Mouse (Mus musculus) adipocyte (in vitro differentiated cells): Measurements from ENCODE around the gene 4921507P07Rik.
"Not testable (repeated sequence)": the region's sequence is repeated elsewhere in the genome, so short reads cannot be mapped to it uniquely, and the experiment has no call there.

Experiments
- DNase-seq: peaks from one replicate; pipeline ENCODE4 v3.0.0-alpha.2; 2016; ENCODE audit warnings: low spot score

The 4921507P07Rik gene

DNA sequence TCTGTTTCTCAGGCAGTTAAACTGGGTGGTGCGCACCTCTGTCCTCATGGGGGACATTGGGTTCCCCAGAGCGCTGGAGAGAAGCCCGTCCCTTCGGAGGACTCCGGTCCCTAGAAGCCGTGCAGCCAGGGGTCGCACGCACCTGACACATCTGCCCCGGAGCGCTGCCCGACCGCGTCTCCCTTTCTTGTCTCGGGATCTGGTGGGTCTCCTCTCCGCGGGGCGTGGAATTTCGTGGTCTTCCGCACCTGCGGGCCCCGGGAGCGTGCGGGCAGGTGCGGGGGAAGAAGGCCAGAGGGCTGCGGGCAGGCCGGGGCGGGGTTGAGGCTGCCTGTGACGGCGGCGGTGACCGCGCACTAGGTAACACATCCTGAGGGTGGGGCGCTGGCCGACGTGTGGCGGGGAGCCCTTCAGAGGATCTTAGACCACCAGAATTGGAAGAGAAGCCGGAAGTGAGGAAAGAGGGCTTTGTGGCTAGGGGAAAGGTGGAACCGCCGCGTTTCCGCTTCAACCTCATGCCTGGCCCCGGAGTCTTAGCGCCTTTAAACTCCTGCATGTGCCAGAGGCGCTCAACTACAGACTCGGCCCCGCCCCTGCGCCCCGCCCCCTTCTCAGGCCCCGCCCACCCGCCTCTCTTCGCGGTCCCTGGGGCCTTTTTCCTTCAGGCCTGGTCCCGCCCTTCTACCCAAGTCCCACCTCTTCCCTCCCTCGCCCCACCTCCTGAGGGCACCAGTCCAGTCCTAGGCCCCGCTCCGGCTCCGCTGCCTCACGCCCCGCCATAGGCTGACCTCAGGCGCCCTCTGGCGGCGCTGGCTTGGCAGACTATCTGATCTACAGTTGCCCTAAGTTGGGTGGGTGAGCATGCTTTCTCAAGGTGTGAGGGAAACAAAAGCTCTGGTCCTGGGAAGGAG, at the start of gene 4921507P07Rik:
Gene 4921507P07Rik (minus strand): TSS at position 332 of the 911 bp plus-strand sequence.
- peak; percentile 74 for DNase-seq

- no peak for DNase-seq
These were observed 48.3 kb upstream of the 4921507P07Rik start for GRCm38 (mm10) chr6:50644701-50645100.

GRCm38 (mm10) chr6:50641898-50642297, 45.5 kb upstream of the 4921507P07Rik start:
- no peak for DNase-seq

DNA sequence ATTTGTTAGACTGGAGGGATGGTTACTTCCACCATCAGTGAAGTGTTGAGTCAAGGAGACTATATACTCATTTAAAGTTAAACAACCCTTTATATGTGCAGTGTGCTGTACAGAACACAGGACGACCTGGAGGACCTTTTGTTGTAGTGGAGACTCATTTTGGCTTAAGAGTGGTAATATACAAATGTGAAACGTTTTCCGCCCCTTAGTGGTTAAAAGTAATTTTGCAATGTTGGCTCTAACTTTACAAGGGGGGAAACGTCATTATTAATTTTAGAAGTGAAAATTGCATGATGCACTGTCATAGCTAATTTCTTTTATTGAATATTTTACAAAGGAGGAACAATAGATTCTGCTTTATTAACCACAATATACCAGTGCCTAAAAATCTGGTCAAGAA, 43.9 kb upstream of the 4921507P07Rik start:
- no peak for DNase-seq

DNA sequence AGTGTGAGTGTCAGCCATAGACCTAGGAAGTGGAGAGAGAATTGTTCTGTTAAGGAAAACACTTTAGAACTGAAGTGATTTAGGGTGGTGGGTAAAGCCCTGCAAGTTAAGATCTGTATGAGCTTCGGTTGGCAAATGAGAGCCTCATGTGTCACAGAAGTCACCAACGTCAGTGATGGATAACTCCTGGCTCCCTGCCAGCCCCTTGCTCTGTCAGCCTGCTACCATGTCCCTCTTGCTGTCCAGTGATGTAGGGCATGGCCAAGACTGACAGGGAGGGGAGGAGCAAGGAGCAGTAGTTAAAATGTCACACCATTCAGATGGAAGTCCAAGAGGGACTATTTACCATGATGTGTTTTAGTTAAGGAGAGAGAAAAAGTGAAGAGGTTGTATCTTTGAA, 43.2 kb upstream of the 4921507P07Rik start:
- peak; percentile 55 for DNase-seq

DNA sequence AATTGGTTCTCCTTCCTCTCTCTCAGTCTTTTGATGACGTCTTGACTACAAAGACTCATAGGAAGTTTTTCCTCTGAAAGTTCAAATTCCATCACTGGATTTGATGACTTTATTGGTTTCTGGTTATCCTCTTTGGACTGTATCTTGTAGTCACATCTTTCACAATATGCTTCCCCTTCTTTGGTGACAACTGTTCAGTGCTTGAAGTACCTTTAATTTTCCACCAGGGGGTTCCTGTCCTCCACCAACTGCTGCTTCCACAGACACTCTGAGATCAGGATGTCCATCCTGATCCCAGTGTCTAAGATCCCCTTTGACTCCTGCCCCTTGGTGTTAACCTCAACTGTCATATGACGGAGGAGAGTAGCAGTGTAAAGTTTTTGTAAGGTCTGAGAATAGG, 29.7 kb upstream of the 4921507P07Rik start:
- DNase-seq, result not testable (repeated sequence)

DNA sequence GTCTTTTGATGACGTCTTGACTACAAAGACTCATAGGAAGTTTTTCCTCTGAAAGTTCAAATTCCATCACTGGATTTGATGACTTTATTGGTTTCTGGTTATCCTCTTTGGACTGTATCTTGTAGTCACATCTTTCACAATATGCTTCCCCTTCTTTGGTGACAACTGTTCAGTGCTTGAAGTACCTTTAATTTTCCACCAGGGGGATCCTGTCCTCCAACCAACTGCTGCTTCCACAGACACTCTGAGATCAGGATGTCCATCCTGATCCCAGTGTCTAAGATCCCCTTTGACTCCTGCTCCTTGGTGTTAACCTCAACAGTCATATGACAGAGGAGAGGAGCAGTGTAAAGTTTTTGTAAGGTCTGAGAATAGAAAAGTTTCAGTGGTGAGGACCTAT, 21.8 kb upstream of the 4921507P07Rik start:
- DNase-seq, result not testable (repeated sequence)

DNA sequence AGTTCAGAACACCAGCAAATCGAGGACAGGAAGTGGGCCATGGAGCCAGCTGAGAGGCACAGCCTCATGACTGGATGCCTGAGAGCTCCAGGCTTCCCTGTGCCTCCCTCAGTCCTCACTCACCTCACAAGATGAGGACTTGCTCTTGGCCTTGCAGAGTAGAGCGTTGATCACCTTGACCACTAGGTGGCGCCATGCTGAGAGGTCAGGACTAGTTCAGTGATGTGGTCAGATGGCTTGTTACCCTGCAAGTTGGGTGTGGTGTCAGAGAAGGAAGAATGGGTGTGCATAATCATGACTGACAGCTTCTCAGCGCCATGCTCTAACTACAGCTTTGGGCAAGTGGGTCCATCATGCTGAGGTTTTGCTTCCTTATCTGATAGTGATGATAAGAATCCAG, 5.2 kb upstream of the 4921507P07Rik start:
- DNase-seq, result peak; percentile 44

DNA sequence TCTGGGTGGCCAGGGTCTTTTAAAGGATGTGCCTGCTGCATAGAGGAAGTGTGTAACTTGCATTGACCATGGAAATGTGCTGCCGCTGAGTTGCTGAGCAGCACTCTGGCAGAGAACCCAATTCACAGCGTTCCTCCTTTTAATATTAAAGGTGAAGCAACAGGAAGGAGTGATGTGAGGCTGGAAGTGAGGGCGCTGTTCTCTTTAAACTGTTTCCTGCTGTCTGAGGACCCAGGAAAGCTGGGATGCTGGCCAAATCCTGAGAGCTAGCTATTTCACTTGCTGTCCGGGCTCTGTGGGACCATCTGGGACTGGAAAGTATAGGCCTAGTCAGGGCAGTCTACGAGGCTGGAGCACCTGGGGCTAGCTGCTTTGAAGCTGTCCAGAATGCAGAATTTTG, 2.1 kb upstream of the 4921507P07Rik start:
- no peak for DNase-seq

DNA sequence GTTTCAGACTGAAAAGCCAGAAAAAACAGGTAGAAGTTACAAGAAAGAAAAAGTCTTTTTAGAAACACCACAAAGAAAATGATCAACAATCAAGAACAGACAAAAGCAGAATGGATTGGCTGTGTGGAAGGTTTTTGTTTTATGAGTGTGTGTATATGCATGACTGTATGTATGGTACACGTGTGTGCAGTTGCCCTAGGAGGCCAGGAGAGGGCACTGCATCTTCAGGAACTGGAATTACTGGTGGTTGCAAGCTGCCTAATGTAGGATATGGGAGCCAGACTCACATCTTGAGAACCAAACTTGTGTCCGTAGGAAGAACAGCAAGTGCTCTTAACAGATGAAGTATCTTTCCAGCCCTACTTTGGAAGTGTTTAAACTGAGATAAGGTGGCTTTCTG, 2.1 kb downstream of the 4921507P07Rik start:
- no peak for DNase-seq

DNA sequence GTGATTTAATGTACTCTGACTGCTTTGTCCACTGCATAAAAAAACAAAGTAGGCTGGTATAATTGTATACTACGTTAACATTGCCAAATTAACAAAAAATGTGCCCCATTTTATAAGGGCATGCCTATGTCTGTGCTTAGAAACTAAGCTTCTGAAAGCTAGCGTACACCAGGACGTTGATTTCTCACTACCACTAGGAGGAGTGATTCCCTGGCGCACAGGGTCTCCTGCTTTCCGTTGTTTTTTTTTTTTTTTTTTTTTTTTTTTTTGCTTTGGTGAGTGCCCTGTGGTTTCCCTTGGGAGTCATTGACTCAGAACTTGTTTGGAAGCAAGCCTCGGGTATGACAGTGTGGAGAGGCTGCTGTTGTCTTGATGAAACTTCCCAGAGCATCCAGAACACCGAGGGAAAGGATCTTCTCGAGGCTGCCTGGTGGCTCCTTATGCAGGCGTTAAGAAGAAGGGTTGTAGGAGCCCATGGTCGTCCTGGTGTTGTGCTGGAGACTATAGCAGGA, 3.0 kb downstream of the 4921507P07Rik start:
- peak; percentile 81 for DNase-seq

- no peak for DNase-seq
These were observed 6.2 kb downstream of the 4921507P07Rik start for GRCm38 (mm10) chr6:50590234-50590633.

DNA sequence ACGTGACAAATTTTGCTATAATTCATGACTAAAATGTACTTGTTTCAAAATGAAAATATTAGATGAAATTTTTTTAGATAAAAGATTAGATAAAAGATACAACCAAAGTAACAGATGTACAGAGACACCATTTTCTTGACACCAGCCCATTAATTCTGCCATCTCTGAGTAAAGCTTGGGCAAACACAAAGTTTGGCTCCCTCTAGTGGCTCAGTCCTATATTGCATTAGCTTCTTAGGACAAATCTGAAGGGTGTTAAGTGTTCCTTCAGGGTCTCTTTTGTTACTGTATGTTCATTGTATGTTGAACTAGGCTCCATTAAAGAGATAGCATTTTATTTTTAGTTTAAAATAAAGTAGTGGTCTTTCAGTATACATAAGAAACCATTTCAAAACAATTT, 8.2 kb downstream of the 4921507P07Rik start:
- peak; percentile 90 for DNase-seq

DNA sequence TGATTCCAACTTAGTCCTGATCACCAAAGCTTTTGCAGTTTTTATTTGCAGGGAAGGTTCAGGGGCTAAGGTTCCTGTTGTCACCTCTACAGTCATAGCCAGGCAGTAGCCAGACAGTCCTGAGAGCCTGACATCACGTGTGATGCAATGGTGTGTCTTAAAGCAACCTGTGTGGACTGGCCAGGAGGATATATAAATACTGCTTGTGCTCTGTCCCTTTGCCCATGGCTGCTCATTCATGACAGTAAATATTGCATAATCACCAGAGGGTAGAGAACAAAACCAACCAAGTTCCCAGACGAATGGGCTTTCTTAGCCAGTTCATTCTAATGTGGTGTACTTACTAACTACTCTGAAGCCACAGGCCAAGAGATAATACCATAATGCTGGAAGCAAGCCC, 9.0 kb downstream of the 4921507P07Rik start:
- DNase-seq, result peak; percentile 34

DNA sequence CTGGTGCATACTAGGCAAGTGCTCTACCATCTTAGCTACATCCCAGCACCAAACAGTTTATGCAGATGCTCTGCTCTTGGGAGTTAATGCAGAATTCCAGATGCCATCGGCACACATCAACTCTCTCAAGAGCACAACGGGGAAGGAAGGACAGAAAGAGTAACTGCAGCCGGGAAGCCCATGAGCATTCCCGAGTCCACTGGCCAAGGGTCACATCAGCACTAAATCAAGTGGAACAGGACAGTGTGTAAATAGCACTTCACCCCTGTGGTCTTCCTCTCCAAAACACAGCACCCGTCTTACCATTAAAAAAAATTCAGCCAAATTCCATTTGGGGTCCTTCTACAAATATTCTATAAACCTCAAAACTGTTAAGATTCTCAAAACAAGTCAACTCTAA, 10.1 kb downstream of the 4921507P07Rik start:
- DNase-seq, result no peak

DNA sequence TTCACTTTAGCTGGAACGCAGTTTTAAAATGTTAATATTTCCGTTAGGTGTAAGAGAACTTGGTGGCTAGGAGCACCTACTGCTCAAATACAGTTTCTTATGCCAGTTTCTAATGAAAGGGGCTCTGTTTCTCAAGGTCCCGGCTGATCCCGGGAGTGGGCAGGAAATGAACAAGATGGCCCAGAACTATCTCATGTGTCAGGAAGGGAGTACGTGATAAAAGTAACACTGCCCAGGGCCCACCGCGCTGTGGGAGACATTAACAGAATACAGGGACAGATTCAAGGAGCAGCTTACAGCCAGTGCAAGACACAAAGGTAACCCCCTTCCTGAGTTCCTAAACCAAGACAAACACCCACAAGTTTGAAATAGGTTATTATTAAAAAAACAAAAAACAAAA, 10.7 kb downstream of the 4921507P07Rik start:
- DNase-seq, result no peak

GRCm38 (mm10) chr6:50571661-50572060, 24.8 kb downstream of the 4921507P07Rik start:
- no peak for DNase-seq

DNA sequence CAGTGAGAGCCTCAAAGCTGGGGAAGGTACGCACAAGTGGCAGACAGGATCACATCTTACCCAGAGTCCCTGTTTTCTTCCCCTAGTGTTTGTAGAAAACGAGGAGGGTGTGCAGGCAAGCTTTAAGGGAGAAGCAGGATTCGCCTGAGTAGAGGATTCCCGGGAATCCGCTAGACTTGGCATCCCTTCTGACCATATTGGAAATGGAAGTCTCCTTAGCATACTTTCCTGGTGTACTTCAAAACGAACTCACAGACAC, 29.5 kb downstream of the 4921507P07Rik start:
- no peak for DNase-seq

- DNase-seq, result peak; percentile 100
These were observed 30.1 kb downstream of the 4921507P07Rik start, which contains the start of gene Cycs for GRCm38 (mm10) chr6:50566141-50566996. Gene Cycs (minus strand): TSS chr6:50566538.

DNA sequence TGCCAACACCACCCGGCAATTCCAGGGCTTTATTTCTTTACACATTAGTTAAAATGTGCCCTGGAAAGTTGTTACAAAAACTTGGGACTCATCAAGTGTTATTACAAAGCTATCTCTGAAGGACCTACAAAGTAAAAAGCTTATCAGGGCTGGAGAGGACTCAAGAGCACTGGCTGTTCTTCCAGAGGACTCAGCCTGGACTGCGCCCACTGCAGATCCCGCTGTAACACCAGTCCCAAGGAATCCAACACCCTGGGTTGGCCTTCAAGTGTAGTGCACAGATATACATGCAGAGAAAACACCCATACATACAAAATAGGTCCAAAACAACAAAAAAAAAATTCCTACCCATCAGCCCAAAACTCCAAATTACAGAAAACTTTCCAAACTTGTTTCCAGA, 32.8 kb downstream of the 4921507P07Rik start:
- no peak for DNase-seq

DNA sequence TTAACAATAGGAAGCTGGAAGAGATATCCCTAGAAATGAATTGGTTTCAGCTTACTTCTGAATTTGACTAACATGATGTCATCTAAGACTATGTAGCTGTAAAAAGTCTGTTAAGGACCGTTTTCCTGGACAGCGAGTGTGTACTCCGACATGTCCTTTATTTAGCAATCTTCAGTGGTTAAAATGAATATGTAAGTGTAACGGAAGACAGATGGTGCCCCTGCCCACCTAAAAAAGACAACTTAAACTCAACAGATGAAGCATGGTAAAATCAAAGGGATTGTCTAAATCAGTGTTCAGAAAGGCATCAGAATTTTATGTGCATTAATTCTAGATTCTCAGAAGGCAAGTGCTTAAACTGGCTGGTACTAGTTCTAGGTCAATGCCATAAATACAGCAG, 34.0 kb downstream of the 4921507P07Rik start:
- no peak for DNase-seq

- no peak for DNase-seq
These were observed 35.7 kb downstream of the 4921507P07Rik start for GRCm38 (mm10) chr6:50560776-50561175.

DNA sequence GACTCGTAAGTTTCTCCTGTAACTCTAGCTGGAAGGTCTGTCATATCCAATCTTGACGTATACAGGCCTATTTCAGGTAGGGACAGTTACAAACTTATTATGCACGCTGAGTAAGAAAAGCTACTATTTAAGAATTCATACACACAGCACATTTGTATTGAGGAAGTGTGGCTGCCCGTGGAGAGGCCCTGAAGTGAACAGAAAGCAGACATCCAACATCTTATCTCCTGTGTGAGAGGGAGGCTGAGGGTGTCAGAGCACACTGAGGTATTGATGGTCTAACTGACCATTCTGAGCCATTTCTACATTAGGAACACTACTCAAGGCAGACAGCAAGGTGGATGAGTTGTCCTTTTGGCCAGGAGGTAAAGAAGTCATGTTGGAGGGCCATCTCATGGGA, 37.6 kb downstream of the 4921507P07Rik start:
- DNase-seq, result no peak
